Mouse (Mus musculus) kidney, adult 9 months (tissue): Measurements from ENCODE around the gene Snx13.
A peak's percentile ranks its signal among the peaks of the same experiment; 100 is the strongest.

Experiments used
- DNase-seq: peaks from one replicate; pipeline ENCODE4 v3.0.0; 2022

Snx13 gene

DNA sequence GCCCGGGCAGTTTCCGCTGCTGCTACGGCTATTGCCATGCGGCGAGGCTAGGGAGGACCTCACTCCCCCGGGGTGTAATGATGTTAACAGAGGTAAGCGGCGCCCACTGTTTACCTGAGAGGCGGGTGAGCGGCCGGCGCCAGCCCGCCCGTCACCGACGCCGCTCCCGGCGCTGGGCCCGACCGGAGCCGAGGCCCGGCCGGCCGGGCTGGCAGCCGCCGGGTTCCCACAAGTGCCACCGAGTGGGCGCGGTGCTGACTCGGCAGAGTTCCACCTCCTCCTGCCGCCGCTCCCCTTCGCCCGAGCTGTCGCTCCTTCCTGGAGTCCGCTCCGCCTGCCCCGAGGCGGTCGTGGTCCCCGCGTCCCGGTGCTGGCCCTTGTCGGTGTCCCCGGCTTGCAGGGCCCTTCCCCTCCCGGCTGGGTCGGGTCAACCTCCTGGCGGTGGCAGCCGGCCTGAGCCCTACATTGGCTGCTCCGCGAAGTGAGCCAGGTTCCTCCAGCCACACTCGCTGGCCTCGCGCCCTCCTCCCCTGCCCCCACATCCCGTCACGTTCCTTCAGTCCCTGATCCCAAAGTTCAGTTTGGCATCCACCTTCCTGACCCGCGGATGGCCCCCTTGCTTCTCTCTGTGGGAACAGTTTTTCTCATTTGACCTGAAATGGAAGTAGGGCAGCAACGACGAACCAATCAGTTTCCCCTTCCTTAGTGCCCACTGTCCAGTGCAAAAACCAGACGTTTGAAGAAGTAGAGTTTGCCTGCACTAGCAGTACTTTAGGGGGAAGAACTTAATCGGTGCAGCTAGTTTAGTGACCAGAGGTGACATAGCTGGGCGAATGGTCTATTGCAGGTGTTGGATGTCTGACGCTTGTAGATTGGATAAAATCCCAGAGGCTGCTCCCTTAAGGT is 587 bp downstream of the Snx13 start:
- peak; percentile 84 for DNase-seq

DNA sequence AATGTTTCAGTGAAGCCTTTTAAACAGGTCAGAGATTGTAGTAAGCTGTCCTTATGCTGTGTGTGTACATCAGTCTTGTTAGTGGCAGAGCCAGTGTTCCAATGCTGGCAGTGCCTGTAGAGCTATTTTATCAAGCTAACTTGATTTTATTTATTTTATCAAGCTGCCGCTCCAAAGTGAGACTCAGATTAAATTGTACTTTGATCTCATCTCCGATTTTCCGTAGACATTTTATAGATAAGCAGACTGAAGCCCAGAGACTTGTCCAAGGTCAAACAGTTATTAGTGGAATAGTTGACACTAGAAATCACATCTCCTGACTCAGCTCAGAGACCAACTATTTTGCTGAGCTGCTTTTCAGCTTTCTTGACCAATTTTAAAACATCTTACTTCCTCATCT is 1.9 kb downstream of the Snx13 start:
- DNase-seq = no peak

GRCm38 (mm10) chr12:35050501-35050900 is 3.5 kb downstream of the Snx13 start:
- no peak for DNase-seq

- DNase-seq = no peak
Observed at GRCm38 (mm10) chr12:35050964-35051758, 4.2 kb downstream of the Snx13 start.

- no peak for DNase-seq
Observed at GRCm38 (mm10) chr12:35054420-35054819, 7.4 kb downstream of the Snx13 start.

DNA sequence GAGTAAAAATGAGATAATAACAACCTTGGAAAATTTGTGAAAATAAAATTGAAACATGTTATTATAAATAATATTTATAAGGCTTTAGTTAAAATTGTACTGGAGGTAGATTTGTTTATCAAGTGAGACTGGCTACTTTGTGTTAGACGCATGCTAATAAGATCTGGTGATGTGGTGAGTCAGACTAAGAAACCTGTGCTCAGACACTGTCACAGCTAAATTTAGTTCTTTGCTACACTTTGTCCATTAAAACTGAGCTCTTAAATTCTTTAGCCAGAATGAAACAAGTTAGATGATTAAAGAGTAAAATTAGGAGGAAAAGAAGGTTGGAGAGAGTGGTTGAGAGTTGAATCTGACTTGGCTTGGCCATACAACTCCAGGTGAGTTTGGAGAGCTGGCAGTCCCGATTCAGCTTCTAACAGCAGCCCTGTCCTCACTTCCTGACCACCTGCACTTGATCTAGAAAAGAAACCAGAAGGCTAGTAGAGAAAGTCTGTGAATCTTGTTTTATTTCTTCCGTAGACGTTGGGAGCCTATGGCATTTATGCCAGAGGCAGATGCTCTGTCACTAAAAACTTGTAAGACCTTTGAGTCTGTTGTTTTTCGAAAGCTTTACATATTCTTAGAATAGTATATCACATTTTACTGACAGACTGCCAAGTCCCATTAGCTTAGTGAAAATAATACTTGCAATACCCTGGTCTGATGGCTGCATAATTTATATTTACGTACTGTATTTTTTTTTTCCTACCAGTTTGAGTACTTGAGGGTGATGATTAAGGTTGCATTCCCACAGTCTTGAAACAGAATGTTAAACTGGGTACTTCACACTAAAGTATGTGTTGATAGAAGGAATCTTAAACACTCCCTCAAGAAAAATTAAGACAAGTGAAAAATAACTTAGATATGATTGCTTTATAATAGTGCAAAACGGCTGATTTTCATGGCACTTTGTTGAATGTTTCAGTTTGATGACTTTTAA is 8.4 kb downstream of the Snx13 start:
- DNase-seq = no peak

DNA sequence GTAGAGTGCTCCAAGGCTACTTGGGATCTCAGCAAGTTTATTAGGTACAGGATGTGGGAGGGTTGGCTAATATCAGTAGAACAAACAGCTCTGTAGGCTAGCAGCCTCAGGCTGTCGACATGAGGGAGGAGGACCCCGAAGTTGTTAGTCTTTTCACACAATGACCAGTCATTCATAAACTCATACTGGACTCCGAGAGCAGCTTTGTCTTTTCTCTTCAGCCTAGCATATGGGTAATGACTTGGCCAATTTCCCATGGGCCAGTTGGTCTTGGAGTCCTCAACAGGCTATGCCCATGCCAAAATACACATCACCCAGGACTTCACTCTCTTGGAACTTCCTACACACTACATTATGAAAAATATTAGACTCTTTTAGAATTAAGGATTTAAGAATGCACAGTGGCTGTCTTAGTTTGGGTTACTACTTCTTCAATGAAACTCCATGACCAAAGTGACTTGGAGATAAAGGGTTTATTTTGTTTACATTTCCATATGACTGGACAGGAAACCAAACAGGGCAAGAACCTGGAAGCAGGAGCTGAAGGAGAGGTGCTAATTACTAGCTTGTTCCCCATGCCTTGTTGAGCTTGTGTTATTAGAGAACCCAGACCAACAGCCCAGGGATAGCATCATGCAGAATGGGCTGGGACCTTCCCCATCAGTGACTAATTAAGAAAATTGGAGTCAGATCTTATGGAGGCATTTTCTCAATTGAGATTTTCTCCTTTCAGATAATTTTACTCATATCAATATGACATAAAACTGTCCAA is 16.9 kb downstream of the Snx13 start:
- no peak for DNase-seq

DNA sequence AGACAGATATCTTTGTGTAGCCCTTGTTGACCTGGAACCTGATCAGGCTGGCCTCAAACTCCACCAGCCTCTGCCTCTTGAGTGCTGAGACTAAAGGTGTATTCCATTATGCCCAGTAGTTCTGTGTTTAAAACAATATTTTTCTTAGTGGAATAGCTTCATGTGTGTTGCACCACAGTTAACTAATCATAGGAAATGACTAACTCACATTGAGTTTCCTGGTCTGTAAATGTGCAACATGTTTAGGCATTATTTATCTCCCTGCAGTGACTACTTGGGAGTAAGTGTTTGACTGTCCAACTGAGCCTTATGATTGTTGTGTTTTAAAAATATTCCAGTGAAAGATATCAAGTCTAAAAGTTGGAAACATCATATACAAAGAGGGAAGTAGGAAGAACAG is 20.6 kb downstream of the Snx13 start:
- DNase-seq = no peak

DNA sequence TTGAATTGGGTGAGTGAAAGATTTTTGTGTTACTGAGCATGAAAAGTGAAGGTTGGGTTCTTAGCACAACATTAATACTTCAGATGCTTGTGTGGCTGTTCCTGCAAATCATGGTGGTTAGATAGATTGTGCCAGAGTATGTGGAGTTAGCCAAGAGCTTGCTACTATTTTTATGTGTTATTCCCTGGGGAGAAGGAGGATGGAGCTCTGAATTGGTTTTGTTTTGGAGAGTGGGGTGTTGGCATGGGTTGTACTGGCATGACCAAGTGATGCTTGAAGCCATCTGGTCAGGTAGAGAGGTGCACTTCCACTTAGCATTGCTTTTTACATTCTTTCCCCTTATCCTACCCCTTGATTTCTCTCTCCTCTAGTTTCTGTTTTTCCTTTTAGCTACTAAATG is 24.4 kb downstream of the Snx13 start:
- no peak for DNase-seq

DNA sequence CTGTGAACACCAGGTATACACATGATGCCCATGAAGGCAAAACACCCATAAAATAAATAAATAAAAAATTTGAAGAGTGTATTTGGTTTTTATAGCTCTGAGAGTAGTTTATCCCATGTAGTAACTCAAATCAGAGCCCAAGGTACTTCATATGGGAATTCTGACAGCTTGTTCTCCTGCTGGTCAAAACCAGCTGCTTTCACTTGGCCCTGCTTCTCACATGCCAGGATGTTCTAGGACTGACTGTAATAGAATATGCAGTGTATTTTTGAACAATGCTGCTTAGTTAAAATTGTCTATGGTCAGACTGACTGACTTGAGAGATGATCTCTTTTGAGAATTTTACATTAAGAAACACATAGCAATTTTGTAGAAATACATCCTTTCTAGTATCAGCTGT is 25.2 kb downstream of the Snx13 start:
- DNase-seq = no peak

DNA sequence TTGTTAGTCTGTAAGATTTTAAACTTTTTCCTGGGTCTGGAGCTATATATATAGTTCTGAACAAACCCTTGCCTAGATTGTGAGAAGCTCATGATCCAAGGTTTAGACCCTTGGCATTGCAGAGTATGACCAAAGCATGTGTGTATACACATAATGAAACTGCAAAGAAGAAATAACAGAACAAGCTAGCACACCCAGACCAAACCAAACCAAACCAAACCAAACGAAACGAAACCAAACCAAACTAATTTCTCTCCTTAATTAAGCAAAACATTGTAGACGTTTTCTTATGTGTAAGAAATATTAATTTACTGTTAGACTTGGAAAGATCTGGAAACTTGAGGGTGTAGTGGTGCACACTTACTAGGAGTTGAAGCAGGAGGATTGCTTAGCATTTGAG is 29.0 kb downstream of the Snx13 start:
- DNase-seq = no peak

GRCm38 (mm10) chr12:35123549-35123948 is 76.6 kb downstream of the Snx13 start:
- DNase-seq = peak; percentile 30

DNA sequence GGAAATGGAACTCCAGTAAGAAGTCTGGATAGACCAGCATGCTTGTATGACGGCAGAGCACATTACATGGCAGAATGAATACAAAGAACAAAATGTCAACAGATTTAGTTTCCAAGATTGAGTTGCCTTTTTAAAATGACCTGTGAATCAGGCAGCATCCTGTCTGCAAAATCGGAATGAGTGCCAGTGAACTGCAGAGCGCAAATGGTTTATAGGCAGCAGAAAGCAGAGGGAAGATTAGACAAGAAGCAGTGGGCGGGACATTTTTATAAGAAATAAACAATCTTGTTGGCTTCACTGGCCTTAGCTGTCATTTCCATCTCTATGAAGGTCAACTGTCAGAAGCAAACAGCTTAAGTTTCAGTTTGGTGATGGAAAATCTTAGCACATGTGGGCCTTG is 106.2 kb downstream of the Snx13 start:
- no peak for DNase-seq

DNA sequence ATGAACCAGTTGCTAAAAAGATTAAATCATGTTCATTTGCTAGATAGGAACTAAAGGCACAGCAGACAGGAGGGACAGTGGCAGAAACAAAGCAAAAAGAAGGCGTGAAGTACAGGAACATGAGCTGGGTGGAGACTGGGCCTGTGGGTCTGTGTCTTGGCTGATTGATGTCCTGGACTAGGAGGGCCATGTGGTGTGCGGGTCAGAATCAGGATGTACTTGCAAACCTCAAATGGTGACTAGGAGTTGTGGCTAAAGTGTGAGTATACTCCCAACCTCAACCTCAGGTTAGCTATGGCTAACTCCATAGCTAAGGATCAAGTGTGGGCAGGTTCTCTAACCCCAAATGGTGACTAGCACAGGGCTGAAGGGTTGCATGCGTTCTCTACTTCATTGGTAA is 107.2 kb downstream of the Snx13 start:
- DNase-seq = no peak

DNA sequence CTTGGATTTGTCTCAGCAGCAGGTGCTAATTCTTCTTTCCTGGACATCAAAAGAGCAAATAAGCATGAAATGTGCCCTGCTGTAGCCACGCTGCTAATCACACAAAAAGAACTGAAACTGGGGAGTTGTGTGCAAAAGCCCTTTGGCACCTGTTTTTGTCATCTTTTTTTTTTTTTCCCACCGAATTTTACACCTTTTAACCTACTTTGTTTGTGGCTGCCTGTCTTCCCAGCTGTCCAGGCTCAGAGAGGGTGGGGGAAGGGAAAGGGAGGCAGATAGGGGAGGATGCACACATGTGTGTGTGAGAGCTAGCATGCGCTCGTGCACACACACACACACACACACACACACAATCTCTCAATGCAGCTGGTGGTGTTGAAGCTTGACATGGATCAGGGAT is 110.3 kb downstream of the Snx13 start:
- DNase-seq = no peak

DNA sequence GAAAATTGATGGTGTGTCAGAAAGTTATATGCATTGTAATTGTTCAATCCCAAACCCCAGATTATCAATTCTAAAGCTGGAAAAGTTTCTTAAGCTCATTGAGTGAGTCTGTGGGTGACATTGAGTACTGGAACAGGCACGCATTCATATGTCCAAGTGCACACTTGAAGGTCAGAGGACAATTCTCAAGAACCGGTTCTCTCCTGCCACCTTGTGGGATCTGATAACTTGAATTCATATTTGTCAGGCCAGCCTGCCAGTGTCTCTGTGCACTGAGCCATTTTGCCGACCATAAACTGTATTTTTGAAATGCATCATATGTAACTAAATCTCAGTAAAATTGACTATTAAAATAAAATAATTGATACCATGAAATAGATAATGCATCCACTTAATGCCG is 114.7 kb downstream of the Snx13 start:
- DNase-seq = no peak

DNA sequence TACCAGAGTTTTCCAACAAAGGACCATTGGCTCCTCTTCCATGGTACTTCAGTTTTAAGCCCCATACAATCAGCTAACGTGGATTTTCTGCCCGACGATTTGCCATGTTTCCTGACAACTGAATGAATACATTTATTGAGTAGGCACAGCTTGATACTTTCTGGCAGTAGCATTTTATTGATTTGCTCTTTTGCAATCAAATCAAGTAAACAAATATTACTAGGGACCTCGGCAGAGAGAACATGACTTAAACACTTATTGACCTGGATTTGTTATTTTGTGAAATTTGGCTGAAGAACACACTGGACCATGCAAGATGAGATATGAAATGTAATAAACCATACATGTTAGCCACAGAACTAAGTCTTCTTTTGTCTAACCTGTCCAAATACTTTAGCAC is 123.3 kb downstream of the Snx13 start:
- no peak for DNase-seq

DNA sequence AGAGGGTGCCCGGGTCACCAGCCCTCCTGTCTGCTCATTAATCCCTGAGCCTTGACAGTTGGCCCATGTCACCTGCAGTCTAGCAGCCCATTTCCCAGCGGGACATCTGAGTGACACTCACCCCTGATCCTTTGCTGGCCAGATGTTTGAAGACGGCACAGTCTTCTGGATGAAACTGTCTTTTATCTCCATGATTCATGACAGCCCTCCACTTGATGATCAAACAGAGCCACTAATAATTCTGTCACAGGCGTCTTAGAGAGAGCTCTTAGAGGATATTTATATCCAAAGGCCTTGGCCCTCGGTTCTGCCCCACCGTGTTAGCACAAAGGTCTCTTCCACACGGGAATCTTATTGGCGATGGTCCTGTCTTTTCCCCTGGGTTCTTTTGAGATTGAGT is 129.0 kb downstream of the Snx13 start:
- no peak for DNase-seq

- DNase-seq = no peak
Observed at GRCm38 (mm10) chr12:35176628-35177027, 129.6 kb downstream of the Snx13 start.

DNA sequence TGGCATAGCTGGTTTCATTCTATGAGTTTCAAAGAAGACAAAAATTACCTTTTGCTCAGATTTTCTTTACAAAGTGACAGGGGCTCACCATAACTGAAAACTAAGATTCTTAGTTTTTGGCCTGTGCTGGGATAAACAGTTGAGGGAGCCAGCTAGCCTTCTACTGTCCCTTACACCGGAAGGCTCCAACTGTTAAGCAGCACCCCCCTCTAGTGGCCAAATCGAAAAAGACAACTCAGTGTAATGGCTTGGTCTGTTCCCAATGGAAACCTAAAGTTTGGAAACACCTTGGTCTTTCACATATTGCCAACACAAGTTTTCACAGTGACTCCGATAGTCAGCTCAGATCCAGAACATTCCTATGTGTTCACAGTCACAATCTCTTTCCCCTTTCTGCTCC is 135.7 kb downstream of the Snx13 start:
- DNase-seq = peak; percentile 81

- no peak for DNase-seq
Observed at GRCm38 (mm10) chr12:35184261-35184660, 137.3 kb downstream of the Snx13 start.
